Mouse (Mus musculus): ENCODE measurements at regions not wholly inside any gene's neighbourhood (a gene's known extent, or its start where the extent isn't known, plus 50 kb on each side); places are given as distances from the start of the nearest gene placed in this dataset. TPM values are rescaled to one million over a fixed set of nuclear protein-coding genes. Genes with fewer than 3 reads are reported as not detected.

- DNase-seq, result no peak
These were observed 511.5 kb downstream of the Phf3 start for GRCm38 (mm10) chr1:30362072-30362769.

- DNase-seq, result no peak
These were observed 553.0 kb downstream of the Phf3 start for GRCm38 (mm10) chr1:30320657-30321262.

- no peak for DNase-seq
These were observed 555.5 kb downstream of the Phf3 start for GRCm38 (mm10) chr1:30318195-30318594.

GRCm38 (mm10) chr1:30289073-30289472, 584.6 kb downstream of the Phf3 start:
- no peak for DNase-seq

- no peak for DNase-seq
These were observed 611.3 kb downstream of the Phf3 start for GRCm38 (mm10) chr1:30262418-30262817.

GRCm38 (mm10) chr1:30259547-30259946, 614.2 kb downstream of the Phf3 start:
- DNase-seq, result peak; percentile 41

- peak; percentile 47 for DNase-seq
These were observed 656.9 kb downstream of the Phf3 start for GRCm38 (mm10) chr1:30216764-30217348.

GRCm38 (mm10) chr1:30204608-30205262, 669.0 kb downstream of the Phf3 start:
- no peak for DNase-seq

- DNase-seq, result no peak
These were observed 697.5 kb downstream of the Phf3 start for GRCm38 (mm10) chr1:30176225-30176624.

GRCm38 (mm10) chr1:30144997-30145396, 728.7 kb downstream of the Phf3 start:
- DNase-seq, result peak; percentile 47

- no peak for DNase-seq
These were observed 759.5 kb downstream of the Phf3 start for GRCm38 (mm10) chr1:30114186-30114585.

Small RNA genes in the stretch of these regions (microRNA-seq; reads per million reads assigned to microRNA genes)
- gene Gm27430, result not detected

All from adrenal gland, postnatal 10 days (tissue).